Mouse (Mus musculus) C2C12 (cell line): ENCODE measurements around the gene Thap12.

ENCODE experiments used
- CEBPB ChIP-seq: IDR thresholded peaks from one replicate; pipeline ENCODE4 v1.6.1; 2011; ENCODE audit warnings: low read depth, mild to moderate bottlenecking, control low read depth, moderate library complexity
- CTCF ChIP-seq: IDR thresholded peaks from one replicate; pipeline ENCODE4 v1.5.1; 2011; ENCODE audit not compliant: control insufficient read depth, insufficient read depth, insufficient read length
- FOSL1 ChIP-seq: IDR thresholded peaks from one replicate; pipeline ENCODE4 v1.8.0; 2011; ENCODE audit warnings: mild to moderate bottlenecking, low read length; ENCODE audit not compliant: poor library complexity, insufficient read depth, severe bottlenecking
- MAX ChIP-seq: IDR thresholded peaks from one replicate; pipeline ENCODE4 v1.6.1; 2011; ENCODE audit warnings: mild to moderate bottlenecking, control low read depth
- MYOD1 ChIP-seq: IDR thresholded peaks from one replicate; pipeline ENCODE4 v1.6.1; 2011; ENCODE audit warnings: low read depth; ENCODE audit not compliant: control insufficient read depth, insufficient read length
- MYOG ChIP-seq: IDR thresholded peaks from one replicate; pipeline ENCODE4 v1.6.1; 2011; ENCODE audit not compliant: control insufficient read depth, insufficient read length; ENCODE audit errors: extremely low read depth
- USF1 ChIP-seq: IDR thresholded peaks from one replicate; pipeline ENCODE4 v1.6.1; 2011; ENCODE audit warnings: low read depth, mild to moderate bottlenecking, control low read depth, moderate library complexity

DNA sequence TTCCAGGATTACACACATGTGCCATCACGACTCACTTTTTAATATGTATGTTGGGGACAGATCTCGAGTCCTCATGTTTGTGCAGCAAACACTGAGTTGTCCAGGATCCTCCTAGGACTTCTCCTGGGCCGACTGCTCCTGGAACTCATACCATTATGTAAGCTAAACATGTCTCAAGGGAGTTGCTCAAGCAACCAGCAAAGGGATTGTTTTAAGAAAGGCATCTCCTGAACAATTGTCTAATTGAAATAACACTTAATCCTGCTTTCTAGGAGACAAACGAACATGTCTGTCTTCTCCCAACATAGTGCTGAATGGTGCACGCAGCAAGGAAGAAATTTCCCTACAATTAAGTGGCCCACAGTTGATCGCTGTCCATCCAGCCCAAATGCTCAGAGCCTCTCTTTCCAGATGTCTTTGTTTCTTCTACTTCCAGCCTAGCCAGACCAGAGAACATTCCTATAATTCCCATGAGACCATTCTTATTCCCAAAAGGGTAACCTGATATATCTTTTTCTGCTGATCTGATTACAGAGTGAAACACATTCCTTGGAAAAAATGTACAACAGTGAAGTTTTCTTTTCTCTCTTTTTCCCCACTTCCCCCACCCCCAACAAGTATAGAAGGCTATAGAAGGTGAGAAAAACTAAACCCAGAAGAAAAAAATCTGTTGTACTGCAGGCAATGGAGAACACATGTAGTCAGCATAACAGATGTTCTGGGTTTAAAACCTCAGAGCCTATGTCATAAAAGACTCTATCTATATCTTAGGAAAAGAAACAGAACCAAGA, 34.8 kb upstream of the Thap12 start:
- TF ChIP-seq CTCF: no peak
- TF ChIP-seq MYOG: no peak
- no peak for TF ChIP-seq USF1
- peak; percentile 44 for TF ChIP-seq CEBPB
- no peak for TF ChIP-seq MYOD1
- TF ChIP-seq MAX: no peak
- TF ChIP-seq FOSL1: no peak
